Mouse (Mus musculus): ENCODE measurements around the gene Gm14744.
"Not testable (repeated sequence)": the region's sequence is repeated elsewhere in the genome, so short reads cannot be mapped to it uniquely, and the experiment has no call there.

Gm14744 gene

GRCm38 (mm10) chrX:77864458-77864857 lies at the start of gene Gm14744:
Gm14744 (plus strand) TSS chrX:77864758.
- DNase-seq (ENCODE audit: low spot score), result not testable (repeated sequence)

DNA sequence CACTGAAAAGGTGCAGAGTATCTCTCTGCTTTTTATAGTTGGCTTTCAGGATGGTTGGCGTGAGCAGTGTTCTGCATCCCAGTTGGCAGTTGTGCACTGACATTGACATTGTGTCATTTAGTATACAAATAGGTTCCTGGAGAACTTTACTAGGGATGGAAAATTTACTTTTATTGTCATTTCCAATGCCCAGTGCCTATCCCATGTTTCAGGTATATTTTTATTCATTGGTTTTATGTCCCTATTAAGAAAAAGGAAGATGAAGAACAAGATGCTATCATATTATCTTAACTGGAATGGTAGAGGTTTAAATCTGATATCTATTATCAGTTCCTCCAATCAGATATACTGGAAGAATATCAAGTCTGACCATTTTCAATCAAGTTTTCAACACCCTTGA lies 11.0 kb upstream of the Gm14744 start, which contains the start of gene Pbsn:
Gene Pbsn, minus strand, starts transcription at position 101 of the 400 bp plus-strand sequence.
- DNase-seq (ENCODE audit: low spot score), result no peak

DNA sequence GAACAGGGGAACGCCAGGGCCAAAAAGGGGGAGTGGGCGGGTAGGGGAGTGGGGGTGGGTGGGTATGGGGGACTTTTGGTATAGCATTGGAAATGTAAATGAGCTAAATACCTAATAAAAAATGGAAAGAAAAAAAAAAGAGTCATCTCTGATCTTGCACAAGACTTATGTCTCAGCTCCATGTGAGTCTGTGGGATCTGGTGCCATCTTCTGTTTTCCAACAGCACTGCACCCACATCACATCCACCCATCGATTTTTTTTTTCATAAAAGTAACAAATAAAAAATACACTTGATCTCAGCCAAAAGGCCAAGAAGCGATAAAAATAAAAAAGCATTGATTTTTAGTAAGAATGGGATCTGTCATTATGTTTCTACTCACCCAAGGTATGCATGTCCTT lies 15.5 kb downstream of the Gm14744 start:
- DNase-seq (ENCODE audit: low spot score), result not testable (repeated sequence)

Data from urinary bladder, postnatal 14 days (tissue).